Mouse (Mus musculus) cerebellum, adult 2 months (tissue): ENCODE results near the gene Rnf151. TPM values are rescaled to one million over a fixed set of nuclear protein-coding genes. Genes with fewer than 3 reads are reported as not detected.
A peak's percentile ranks its signal among the peaks of the same experiment; 100 is the strongest.

Source experiments
- DNase-seq, 2 experiments: peaks; one replicate each; pipeline ENCODE4 v3.0.0; 2021
- H3K27ac ChIP-seq: fragments of 200-500 bp; 2 replicates; pipeline ENCODE4 v1.5.1; 2012; ENCODE audit warnings: low read length, control low read depth, inconsistent platforms; ENCODE audit not compliant: insufficient read depth
- H3K27me3 ChIP-seq: fragments of 200-500 bp; 2 replicates; pipeline ENCODE4 v1.6.1; 2012; ENCODE audit warnings: inconsistent platforms, mild to moderate bottlenecking, low read length, moderate library complexity; ENCODE audit not compliant: control insufficient read depth, insufficient read depth
- H3K4me1 ChIP-seq: fragments of 200-500 bp; 2 replicates; pipeline ENCODE4 v1.6.1; 2011; ENCODE audit warnings: low read length; ENCODE audit not compliant: control insufficient read depth, insufficient read depth
- H3K4me3 ChIP-seq: fragments of 200-500 bp; replicated peaks from 2 replicates; pipeline ENCODE3; 2011; ENCODE audit warnings: mild to moderate bottlenecking, low read depth, low read length, control low read depth; ENCODE audit not compliant: insufficient read depth
- CTCF ChIP-seq: fragments of 200-500 bp; IDR thresholded peaks from 2 replicates; pipeline ENCODE4 v1.5.1; 2011; ENCODE audit warnings: low read depth, mild to moderate bottlenecking, control low read depth, low read length, moderate library complexity, borderline replicate concordance; ENCODE audit not compliant: insufficient read depth
- POLR2A ChIP-seq: fragments of 200-500 bp; IDR thresholded peaks from 2 replicates; pipeline ENCODE4 v1.6.1; 2011; ENCODE audit warnings: low read length, control low read depth, borderline replicate concordance; ENCODE audit not compliant: insufficient read depth
- WGBS: fragments of 180-500 bp; shearing (Covaris S2); methylation state at CpG from one replicate; pipeline ENCODE4 v1.1.7; 2018; 5-methylcytosine and 5-hydroxymethylcytosine counted together
- polyA plus RNA-seq: library from polyadenylated mRNA; depleted of rRNA; stranded (reverse); fragments of >200 nt; gene quantifications from 2 replicates; pipeline ENCODE4 v1.2.3, GENCODE M21; 2012

The Rnf151 gene
- polyA plus RNA-seq, 1 experiment, result 0.18 TPM

DNA sequence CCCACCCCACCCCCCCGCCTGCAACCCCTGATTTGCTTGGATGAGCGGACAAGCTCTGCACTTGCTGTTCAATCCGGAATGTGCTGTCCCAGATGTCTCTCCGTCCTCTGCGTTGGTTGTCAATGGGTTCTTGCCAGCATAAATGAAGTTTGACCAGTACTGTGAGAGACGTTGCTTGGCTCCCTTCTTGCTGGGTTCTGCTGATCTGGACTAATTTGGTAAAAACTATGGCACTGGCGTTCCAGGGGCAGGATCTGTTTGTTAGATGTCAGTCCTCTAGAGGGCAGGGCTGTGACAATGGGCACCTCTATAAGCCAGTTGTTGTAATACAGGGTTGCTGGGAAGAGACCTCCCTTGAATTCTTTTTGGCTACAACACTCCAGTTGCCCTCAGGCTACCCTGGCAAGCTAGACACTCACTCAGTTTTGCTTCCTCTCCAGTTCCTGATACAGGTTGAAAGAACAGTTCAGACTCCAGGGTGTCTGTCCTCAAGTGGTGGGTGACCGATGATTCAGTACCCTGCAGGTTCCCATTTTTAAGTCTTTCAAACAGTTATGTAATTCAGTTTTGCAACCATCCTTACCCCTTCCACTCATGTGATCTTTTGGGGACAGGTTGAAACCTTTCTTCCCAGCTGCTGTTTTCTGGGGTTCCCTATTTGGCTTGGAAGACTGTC, 19.4 kb upstream of the Rnf151 start:
- no peak for DNase-seq
- Histone ChIP-seq H3K4me1 (no peaks in the 10 kb centered on the region), H3K4me3 (peak overlapping the region; percentile 95), H3K27me3 (no peaks in the 10 kb centered on the region), H3K27ac (no peak overlapping the region)
- TF ChIP-seq CTCF (0 out of 2 replicates have a peak, but pooled peaks have one; percentile 10), POLR2A (no peak)
- WGBS, result 16% methylated on average over 8 of the region's 8 CpGs

DNA sequence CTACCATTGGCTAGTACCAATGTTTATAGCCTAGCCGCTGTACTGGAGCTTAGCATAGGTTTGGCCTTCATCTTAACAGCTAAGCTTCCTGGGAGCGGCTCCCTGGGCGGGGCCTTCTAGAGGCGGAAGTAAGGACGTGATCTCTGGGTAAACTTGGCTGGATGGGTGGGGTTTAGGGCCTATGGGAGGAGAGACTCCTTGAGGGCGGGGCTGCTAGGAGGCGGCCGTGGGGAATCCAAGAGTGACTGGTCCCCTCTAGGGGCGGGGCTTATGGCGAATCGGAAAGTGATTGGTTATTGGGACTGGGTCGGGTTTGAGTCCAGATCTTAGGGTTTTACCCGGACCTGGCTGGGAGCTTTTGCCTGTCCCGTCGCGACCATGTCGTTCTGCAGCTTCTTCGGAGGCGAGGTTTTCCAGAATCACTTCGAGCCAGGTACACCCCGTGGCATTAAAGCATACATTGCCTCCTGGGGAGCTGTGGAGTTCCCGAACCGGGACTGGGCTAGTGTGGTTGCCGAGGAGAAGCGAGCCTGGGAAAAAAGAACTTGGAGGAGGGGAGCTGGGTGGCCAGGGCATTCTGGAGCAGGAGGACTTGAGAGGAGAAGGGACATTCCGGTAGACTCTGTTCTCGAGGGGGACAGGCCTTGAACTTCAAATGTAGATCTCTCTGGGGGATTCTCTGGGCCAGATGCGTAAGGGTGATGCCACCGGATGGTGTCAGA, 18.6 kb upstream of the Rnf151 start, which contains the start of gene Msrb1:
TSS of gene Msrb1 (plus strand) at position 313 of the 722 bp plus-strand sequence.
- peak; percentile 91 to 96 for DNase-seq
- Histone ChIP-seq H3K4me3 (peak within 1 kb of the TSS; percentile 95), H3K27me3 (no peaks in the 10 kb centered on the region), H3K27ac (peak within 1 kb of the TSS; percentile 51), H3K4me1 (no peaks in the 10 kb centered on the region)
- WGBS, result under 1% methylated on average over 28 of the region's 29 CpGs
- TF ChIP-seq POLR2A, result peak; percentile 71
- no peak for TF ChIP-seq CTCF

DNA sequence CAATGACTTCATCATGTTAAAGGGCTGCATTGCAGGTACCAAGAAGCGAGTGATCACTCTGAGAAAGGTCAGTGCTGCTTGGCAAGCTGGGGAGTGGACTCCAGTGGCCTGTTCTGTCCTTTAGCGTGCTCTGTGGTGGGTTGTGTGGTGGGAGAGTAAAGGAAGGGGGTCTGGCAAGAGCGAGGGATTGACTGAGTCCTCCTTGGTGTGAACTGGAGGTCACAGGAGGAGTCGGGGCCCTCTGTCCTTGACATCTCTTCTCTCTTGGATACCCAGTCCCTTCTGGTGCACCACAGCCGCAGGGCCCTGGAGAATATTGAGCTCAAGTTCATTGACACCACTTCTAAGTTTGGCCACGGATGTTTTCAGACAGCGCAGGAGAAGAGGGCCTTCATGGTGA, 17.6 kb upstream of the Rnf151 start:
- WGBS, result 82% methylated on average over 7 of the region's 7 CpGs
- DNase-seq, result no peak
- H3K27ac ChIP-seq, result no peak overlapping the region
- no peaks in the 10 kb centered on the region for H3K27me3 ChIP-seq
- no peak for TF ChIP-seq POLR2A
- no peak for TF ChIP-seq CTCF
- H3K4me1 ChIP-seq, result no peaks in the 10 kb centered on the region
- no peak overlapping the region for H3K4me3 ChIP-seq

DNA sequence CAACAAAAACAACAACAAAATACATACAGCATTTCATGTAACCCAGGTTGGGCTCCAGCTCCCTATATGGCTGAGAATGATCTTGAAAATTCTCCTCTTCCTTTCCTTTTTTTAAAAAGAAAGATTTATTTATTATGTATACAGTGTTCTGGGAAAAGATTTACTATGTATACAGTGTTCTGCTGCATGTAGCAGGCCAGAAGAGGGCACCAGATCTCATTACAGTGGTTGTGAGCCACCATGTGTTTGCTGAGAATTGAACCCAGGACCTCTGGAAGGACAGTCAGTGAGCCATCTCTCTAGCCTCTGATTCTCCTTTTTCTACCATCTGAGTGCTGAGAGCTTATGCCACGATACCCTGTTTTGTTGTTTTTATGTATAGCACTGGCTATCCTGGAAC, 16.6 kb upstream of the Rnf151 start:
- Histone ChIP-seq H3K4me3 (no peak overlapping the region), H3K4me1 (no peaks in the 10 kb centered on the region), H3K27ac (no peak overlapping the region), H3K27me3 (no peaks in the 10 kb centered on the region)
- WGBS, result 88% methylated on average over 1 of the region's 1 CpGs
- TF ChIP-seq POLR2A (no peak), CTCF (no peak)
- no peak for DNase-seq

DNA sequence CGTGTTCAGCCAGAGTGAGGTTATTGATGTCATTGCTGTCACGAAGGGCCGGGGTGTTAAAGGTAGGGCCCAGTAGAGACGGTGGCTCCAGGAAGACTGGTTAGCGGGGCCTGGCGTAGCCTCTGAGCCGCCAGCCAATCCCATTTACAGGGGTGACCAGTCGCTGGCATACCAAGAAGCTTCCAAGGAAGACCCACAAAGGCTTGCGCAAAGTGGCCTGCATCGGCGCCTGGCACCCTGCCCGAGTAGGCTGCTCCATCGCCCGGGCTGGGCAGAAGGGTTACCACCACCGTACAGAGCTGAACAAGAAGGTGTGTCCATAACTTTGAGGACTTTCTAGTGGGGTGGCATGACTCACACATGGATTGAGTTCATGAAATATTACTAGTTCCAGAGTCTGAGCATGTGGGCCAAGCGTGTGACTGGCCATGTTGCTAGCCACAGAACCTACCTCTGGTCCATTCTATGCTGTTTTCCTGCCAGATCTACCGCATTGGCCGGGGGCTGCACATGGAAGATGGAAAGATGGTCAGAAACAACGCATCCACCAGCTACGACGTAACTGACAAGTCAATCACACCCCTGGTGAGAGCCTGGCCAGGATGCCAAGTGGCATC, 15.7 kb upstream of the Rnf151 start:
- no peak overlapping the region for H3K4me3 ChIP-seq
- TF ChIP-seq CTCF, result no peak
- no peaks in the 10 kb centered on the region for H3K27me3 ChIP-seq
- WGBS, result 73% methylated on average over 21 of the region's 21 CpGs
- no peak overlapping the region for H3K27ac ChIP-seq
- no peak for DNase-seq
- no peaks in the 10 kb centered on the region for H3K4me1 ChIP-seq

DNA sequence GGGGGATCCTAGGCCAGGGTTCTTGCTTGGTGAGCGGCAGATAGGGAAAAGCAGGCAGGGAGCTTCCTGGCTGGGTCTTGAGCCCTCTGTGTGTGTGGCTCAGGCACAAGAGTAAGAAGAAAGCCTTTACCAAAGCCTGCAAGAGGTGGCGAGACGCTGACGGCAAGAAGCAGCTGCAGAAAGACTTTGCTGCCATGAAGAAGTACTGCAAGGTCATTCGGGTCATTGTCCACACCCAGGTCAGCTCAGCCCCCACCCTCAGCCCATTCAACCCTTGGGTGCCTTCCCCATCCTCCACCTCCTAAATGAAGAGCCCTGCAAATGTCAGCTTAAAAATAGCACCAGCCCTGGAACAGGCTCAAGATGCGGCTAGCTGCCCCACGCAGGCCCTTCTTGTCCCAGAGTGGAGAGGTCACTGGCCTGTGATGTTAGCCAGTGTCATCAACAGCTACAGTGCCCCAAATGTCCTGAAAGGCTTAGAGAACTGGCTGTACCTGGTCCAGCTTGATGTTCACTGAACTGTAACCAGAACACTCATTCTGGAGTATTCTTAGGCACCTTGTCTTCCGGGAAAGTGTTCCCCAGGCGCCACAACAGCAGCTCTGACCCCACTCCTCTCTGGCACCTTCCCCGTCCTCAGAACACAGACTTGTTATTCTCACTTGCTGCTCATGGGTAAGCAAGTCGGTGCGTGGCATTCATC, 14.5 kb upstream of the Rnf151 start:
- 76% methylated on average over 12 of the region's 12 CpGs for WGBS
- Histone ChIP-seq H3K27me3 (no peaks in the 10 kb centered on the region), H3K27ac (no peak overlapping the region), H3K4me1 (no peaks in the 10 kb centered on the region), H3K4me3 (no peak overlapping the region)
- TF ChIP-seq POLR2A (no peak), CTCF (no peak)
- no peak for DNase-seq

DNA sequence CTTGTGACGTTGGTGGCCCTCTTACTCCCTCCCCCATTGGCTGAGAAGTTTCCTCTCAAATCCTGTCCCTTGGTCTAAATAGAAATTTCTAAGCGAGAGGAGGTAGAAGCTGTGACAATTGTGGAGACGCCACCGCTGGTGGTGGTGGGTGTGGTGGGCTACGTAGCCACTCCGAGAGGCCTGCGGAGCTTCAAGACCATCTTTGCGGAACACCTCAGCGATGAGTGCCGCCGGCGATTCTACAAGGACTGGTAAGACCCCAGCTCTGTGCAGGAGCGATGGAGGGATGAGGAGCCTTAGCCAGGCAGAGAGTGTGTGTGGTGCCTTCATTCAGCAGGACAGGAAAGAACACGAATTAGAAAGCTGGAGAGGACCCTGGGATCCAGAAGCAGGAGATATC, 12.9 kb upstream of the Rnf151 start:
- H3K27ac ChIP-seq, result no peak overlapping the region
- no peak for TF ChIP-seq CTCF
- no peak for TF ChIP-seq POLR2A
- H3K4me1 ChIP-seq, result no peaks in the 10 kb centered on the region
- H3K4me3 ChIP-seq, result no peak overlapping the region
- H3K27me3 ChIP-seq, result no peaks in the 10 kb centered on the region
- 79% methylated on average over 14 of the region's 14 CpGs for WGBS
- DNase-seq, result no peak
